Mouse (Mus musculus) embryonic fibroblast, embryonic 13.5 days (primary cell): ENCODE results near the gene Cmc2.

Source experiments
- CTCF ChIP-seq: IDR thresholded peaks from 2 replicates; pipeline ENCODE4 v1.5.1; 2011; ENCODE audit warnings: mild to moderate bottlenecking, control low read depth, low read length, moderate library complexity, borderline replicate concordance; ENCODE audit not compliant: insufficient read depth
- POLR2A ChIP-seq: IDR thresholded peaks from 2 replicates; pipeline ENCODE4 v1.6.1; 2011; ENCODE audit warnings: low read depth, mild to moderate bottlenecking, control low read depth, low read length, moderate library complexity

DNA sequence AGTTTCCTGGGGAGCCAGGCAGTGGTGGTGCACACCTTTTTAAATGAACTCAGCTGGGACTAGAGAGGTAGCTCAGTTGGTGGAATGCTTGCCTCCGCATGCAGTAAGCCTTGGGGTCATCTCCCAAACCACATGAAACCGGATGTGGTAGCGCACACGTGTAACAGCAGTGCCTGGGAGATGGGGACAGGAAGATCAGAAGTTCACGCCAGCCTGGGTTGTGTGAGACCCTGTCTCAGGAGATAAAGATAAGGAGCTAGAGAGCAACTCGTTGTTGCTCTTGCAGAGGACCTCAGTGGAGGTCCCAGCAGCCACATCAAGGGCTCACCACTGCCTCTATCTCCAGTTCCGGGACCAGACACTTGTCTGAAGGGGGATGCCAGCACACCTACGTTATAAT, 2.3 kb upstream of the Cmc2 start:
- TF ChIP-seq CTCF (no peak), POLR2A (no peak)
